Mouse (Mus musculus) stomach, embryonic 16.5 days (tissue): ENCODE measurements around the gene Tlk1. TPM values are rescaled to one million over a fixed set of nuclear protein-coding genes. Genes with fewer than 3 reads are reported as not detected.
"Not testable (repeated sequence)": the region's sequence is repeated elsewhere in the genome, so short reads cannot be mapped to it uniquely, and the experiment has no call there.

Experiments
- ATAC-seq: fragments of 200-750 bp; cut with Nextera tagmentation; 2 replicates; pipeline ENCODE4 v1.8.0; 2017; ENCODE audit warnings: moderate number of reproducible peaks, moderate TSS enrichment; ENCODE audit not compliant: insufficient read depth, low FRiP score
- H3K27ac ChIP-seq: fragments of 300-500 bp; sonication (generic); 2 replicates; pipeline ENCODE4 v1.5.1; 2014; ENCODE audit warnings: low read length
- H3K27me3 ChIP-seq: fragments of 300-500 bp; sonication (generic); 2 replicates; pipeline ENCODE4 v1.6.1; 2014; ENCODE audit warnings: low read length, control low read depth, mixed read lengths; ENCODE audit not compliant: control insufficient read depth, insufficient read depth
- H3K36me3 ChIP-seq: fragments of 300-500 bp; sonication (generic); 2 replicates; pipeline ENCODE4 v1.6.1; 2014; ENCODE audit warnings: low read length; ENCODE audit not compliant: control insufficient read depth, insufficient read depth
- H3K4me1 ChIP-seq: fragments of 300-500 bp; sonication (generic); 2 replicates; pipeline ENCODE4 v1.6.1; 2014; ENCODE audit warnings: low read length, control low read depth, mixed read lengths; ENCODE audit not compliant: control insufficient read depth, insufficient read depth
- H3K4me2 ChIP-seq: fragments of 300-500 bp; sonication (generic); 2 replicates; pipeline ENCODE4 v1.6.1; 2014; ENCODE audit warnings: low read depth, low read length, mixed read lengths
- H3K4me3 ChIP-seq: fragments of 300-500 bp; sonication (generic); replicated peaks from 2 replicates; pipeline ENCODE4 v1.5.1; 2014; ENCODE audit warnings: mild to moderate bottlenecking, low read length
- H3K9ac ChIP-seq: fragments of 300-500 bp; sonication (generic); 2 replicates; pipeline ENCODE4 v1.6.1; 2014; ENCODE audit warnings: low read length
- H3K9me3 ChIP-seq: fragments of 300-500 bp; sonication (generic); replicated peaks from 2 replicates; pipeline ENCODE4 v1.6.1; 2016; ENCODE audit warnings: low read length, control low read depth; ENCODE audit not compliant: control insufficient read depth
- WGBS: fragments of 180-500 bp; shearing (Covaris S2); extraction: QIAGEN DNeasy Blood & Tissue Kit; methylation state at CpG from one replicate; pipeline ENCODE4 v1.1.7; 2014; 5-methylcytosine and 5-hydroxymethylcytosine counted together
- polyA plus RNA-seq: library from polyadenylated mRNA; unstranded; fragments of >200 nt; fragmentation: Nextera tagmentation; extraction: Ambion mirVana; gene quantifications from 2 replicates; pipeline ENCODE4 v1.2.1, GENCODE M21; 2015

Gene Tlk1
- polyA plus RNA-seq, 1 experiment from 2014 or later, result 24.9 TPM

DNA sequence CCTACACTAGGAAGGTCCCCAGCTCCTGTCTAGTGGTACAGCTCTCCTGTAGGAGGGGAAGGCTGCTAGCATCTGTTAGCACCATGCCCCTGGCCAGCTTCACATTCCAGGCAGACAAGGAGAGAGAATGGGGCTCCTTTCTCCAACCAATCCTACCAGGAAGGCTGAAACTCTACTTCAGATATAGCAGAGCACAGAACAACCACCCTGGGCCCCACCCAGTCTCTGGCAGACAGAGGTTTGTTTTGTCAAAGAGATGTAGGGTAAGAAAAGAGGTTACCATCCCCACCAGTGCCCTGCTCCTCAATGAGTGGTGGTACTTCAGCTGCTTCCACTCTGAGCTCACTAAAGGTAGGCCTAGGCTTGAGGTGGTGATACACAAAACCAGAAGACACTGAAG is 16.8 kb downstream of the Tlk1 start:
- H3K4me1 ChIP-seq, result peaks cover 12% of the 10 kb centered on the region
- H3K27ac ChIP-seq, result no peak overlapping the region
- H3K4me3 ChIP-seq, result no peak overlapping the region
- H3K4me2 ChIP-seq, result no peak overlapping the region
- no peak for ATAC-seq
- H3K36me3 ChIP-seq, result no peaks in the 10 kb centered on the region
- H3K9ac ChIP-seq, result no peak overlapping the region
- H3K9me3 ChIP-seq, result no peaks in the 10 kb centered on the region
- no peaks in the 10 kb centered on the region for H3K27me3 ChIP-seq

GRCm38 (mm10) chr2:70807678-70808077 is 17.9 kb downstream of the Tlk1 start:
- H3K4me1 ChIP-seq, H3K27me3 ChIP-seq, H3K4me2 ChIP-seq, H3K9ac ChIP-seq, H3K36me3 ChIP-seq, H3K27ac ChIP-seq, ATAC-seq, H3K9me3 ChIP-seq, H3K4me3 ChIP-seq: not testable (repeated sequence)
- WGBS, result 83% methylated on average over 3 of the region's 3 CpGs

- no peaks in the 10 kb centered on the region for H3K27me3 ChIP-seq
- no peak overlapping the region for H3K9ac ChIP-seq
- no peak overlapping the region for H3K4me2 ChIP-seq
- H3K4me1 ChIP-seq, result peaks cover 6% of the 10 kb centered on the region
- no peak for ATAC-seq
- H3K4me3 ChIP-seq, result no peak overlapping the region
- WGBS, result 93% methylated on average over 5 of the region's 5 CpGs
- H3K36me3 ChIP-seq, result no peaks in the 10 kb centered on the region
- no peaks in the 10 kb centered on the region for H3K9me3 ChIP-seq
- H3K27ac ChIP-seq, result no peak overlapping the region
These were observed 19.5 kb downstream of the Tlk1 start for GRCm38 (mm10) chr2:70806020-70806419.

DNA sequence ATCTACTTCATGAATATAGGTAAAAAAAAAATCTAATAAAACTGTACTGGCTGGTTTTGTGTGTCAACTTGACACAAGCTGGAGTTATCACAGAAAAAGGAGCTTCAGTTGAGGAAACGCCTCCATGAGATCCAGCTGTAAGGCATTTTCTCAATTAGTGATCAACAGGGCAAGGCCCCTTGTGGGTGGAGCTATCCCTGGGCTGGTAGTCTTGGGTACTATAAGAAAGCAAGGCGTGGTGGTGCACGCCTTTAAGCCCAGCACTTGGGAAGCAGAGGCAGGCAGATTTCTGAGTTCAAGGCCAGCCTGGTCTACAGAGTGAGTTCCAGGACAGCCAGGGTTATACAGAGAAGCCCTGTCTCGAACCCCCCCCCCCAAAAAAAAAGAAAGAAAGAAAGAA is 21.8 kb downstream of the Tlk1 start:
- WGBS, result 87% methylated on average over 4 of the region's 4 CpGs
- not testable (repeated sequence) for H3K27me3 ChIP-seq, H3K36me3 ChIP-seq, H3K4me2 ChIP-seq, H3K9ac ChIP-seq, ATAC-seq, H3K9me3 ChIP-seq, H3K4me3 ChIP-seq, H3K27ac ChIP-seq, H3K4me1 ChIP-seq

GRCm38 (mm10) chr2:70802658-70803057 is 22.9 kb downstream of the Tlk1 start:
- Histone ChIP-seq H3K27me3 (no peaks in the 10 kb centered on the region), H3K27ac (no peak overlapping the region), H3K4me2 (no peak overlapping the region), H3K4me3 (no peak overlapping the region), H3K9me3 (no peaks in the 10 kb centered on the region), H3K4me1 (no peaks in the 10 kb centered on the region), H3K36me3 (no peaks in the 10 kb centered on the region), H3K9ac (no peak overlapping the region)
- ATAC-seq, result no peak
- 45% methylated on average over 6 of the region's 6 CpGs for WGBS

DNA sequence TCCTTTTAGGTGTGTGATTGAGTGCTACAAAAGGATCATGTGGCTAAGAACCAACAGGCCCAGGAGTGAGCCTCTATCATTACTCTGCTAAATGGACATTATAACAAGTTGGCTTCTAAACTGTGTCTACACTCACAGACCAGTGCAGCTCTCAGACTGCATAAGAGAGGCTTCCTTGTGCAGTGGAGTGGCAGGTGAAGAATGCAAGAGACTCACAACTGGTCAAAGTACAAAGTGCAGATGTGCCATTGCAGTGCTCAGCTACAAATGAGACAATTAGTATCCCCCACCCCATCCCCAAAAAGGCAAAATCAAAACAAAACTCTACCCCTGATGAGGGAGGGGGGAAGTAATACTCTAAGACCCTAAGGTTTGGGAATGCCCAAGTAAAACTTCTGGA is 24.0 kb downstream of the Tlk1 start:
- Histone ChIP-seq H3K27me3 (no peaks in the 10 kb centered on the region), H3K27ac (no peak overlapping the region), H3K4me3 (no peak overlapping the region), H3K9ac (no peak overlapping the region), H3K4me2 (no peak overlapping the region), H3K4me1 (no peaks in the 10 kb centered on the region), H3K36me3 (no peaks in the 10 kb centered on the region), H3K9me3 (no peaks in the 10 kb centered on the region)
- ATAC-seq, result no peak

- Histone ChIP-seq H3K4me1 (no peaks in the 10 kb centered on the region), H3K9ac (no peak overlapping the region), H3K27ac (no peak overlapping the region), H3K27me3 (no peaks in the 10 kb centered on the region), H3K9me3 (no peaks in the 10 kb centered on the region), H3K36me3 (no peaks in the 10 kb centered on the region), H3K4me3 (no peak overlapping the region), H3K4me2 (no peak overlapping the region)
- 82% methylated on average over 1 of the region's 1 CpGs for WGBS
- ATAC-seq, result no peak
These were observed 25.1 kb downstream of the Tlk1 start for GRCm38 (mm10) chr2:70800396-70800795.

- Histone ChIP-seq H3K4me2 (no peak overlapping the region), H3K27me3 (no peaks in the 10 kb centered on the region), H3K9me3 (no peaks in the 10 kb centered on the region), H3K9ac (no peak overlapping the region), H3K4me3 (no peak overlapping the region), H3K27ac (no peak overlapping the region), H3K36me3 (no peaks in the 10 kb centered on the region), H3K4me1 (no peaks in the 10 kb centered on the region)
- no peak for ATAC-seq
- WGBS, result 86% methylated on average over 4 of the region's 4 CpGs
These were observed 32.3 kb downstream of the Tlk1 start for GRCm38 (mm10) chr2:70793276-70793675.

DNA sequence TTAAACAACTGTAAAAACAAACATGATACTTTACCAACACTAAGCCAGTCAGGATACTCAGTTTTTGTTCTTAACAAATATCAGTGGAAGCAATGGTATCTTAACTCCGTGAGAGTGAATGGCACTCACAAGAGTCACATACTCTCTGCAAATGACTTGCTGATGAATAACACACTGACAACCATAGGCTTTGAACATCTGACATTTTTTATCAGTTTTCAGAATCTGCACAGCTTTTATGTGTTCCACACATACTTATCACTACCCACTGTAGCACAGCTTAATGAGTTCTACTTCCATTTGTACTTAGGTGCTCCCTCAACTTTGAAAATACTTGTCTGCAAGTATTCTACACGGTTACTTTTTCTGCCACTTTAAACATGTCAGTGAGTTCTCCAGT is 35.3 kb downstream of the Tlk1 start:
- H3K9me3 ChIP-seq, result no peaks in the 10 kb centered on the region
- no peaks in the 10 kb centered on the region for H3K36me3 ChIP-seq
- H3K4me1 ChIP-seq, result no peaks in the 10 kb centered on the region
- no peak overlapping the region for H3K4me3 ChIP-seq
- H3K27me3 ChIP-seq, result no peaks in the 10 kb centered on the region
- ATAC-seq, result no peak
- no peak overlapping the region for H3K4me2 ChIP-seq
- no peak overlapping the region for H3K9ac ChIP-seq
- WGBS, result 70% methylated on average over 2 of the region's 2 CpGs
- H3K27ac ChIP-seq, result no peak overlapping the region

DNA sequence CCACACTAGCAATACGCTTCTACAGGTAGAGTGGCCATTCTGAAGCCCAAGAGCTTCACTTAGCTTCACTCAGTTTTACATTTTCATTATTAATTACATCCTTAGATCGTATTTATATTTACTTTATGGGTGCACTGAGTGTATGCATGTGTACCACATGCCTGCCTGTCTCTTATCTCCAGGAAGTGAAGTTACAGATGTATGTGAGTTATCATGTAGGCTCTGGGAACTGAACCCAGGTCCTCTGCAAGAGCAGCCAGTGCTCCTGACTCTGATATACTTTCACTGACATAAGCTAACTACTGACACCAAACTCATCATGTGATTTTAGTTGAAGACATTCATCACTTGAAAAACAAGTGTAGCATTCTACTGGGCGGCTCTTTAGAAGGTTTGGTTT is 36.2 kb downstream of the Tlk1 start:
- ATAC-seq, result no peak
- no peak overlapping the region for H3K9ac ChIP-seq
- 78% methylated on average over 3 of the region's 3 CpGs for WGBS

More for the DNA sequence above, 36.2 kb downstream of the Tlk1 start:
- Histone ChIP-seq H3K9me3 (no peaks in the 10 kb centered on the region), H3K4me2 (no peak overlapping the region), H3K27me3 (no peaks in the 10 kb centered on the region), H3K4me1 (no peaks in the 10 kb centered on the region), H3K36me3 (no peaks in the 10 kb centered on the region), H3K27ac (no peak overlapping the region), H3K4me3 (no peak overlapping the region)
